Mouse (Mus musculus): ENCODE measurements at regions not wholly inside any gene's neighbourhood (a gene's known extent, or its start where the extent isn't known, plus 50 kb on each side); places are given as distances from the start of the nearest gene placed in this dataset.
A peak's percentile ranks its signal among the peaks of the same experiment; 100 is the strongest.

- ATAC-seq (ENCODE audit: insufficient number of reproducible peaks, insufficient read depth, low FRiP score, low read depth): no peak
Observed at GRCm38 (mm10) chr3:9884691-9885354, 203.1 kb upstream of the Gm9833 start.

GRCm38 (mm10) chr3:9885565-9885964 lies 202.3 kb upstream of the Gm9833 start:
- ATAC-seq (ENCODE audit: insufficient number of reproducible peaks, insufficient read depth, low FRiP score, low read depth): no peak
- H3K27ac ChIP-seq (ENCODE audit: low read length): peak overlapping the region; percentile 52; the same call in 1 of the 2 replicates
- 34% methylated on average over 8 of the region's 8 CpGs for WGBS

More at GRCm38 (mm10) chr3:9884691-9885354, 203.1 kb upstream of the Gm9833 start:
- H3K27ac ChIP-seq (ENCODE audit: low read length): no peak overlapping the region
- H3K27me3 ChIP-seq (ENCODE audit: control insufficient read depth, insufficient read depth, low read length): no peaks in the 10 kb centered on the region
- H3K4me1 ChIP-seq (ENCODE audit: control insufficient read depth, insufficient read depth, low read length): 0 out of 2 replicates have a peak, but pooled peaks cover 5% of the 10 kb centered on the region
- no peak overlapping the region for H3K9ac ChIP-seq (replicated peaks; ENCODE audit: low read depth, low read length)
- whole genome bisulfite sequencing: 39% methylated on average over 5 of the region's 5 CpGs
- H3K9me3 ChIP-seq (ENCODE audit: control insufficient read depth, low read depth, low read length): no peaks in the 10 kb centered on the region
- no peaks in the 10 kb centered on the region for H3K36me3 ChIP-seq (ENCODE audit: control insufficient read depth, insufficient read depth, low read length)
- no peak overlapping the region for H3K4me3 ChIP-seq (ENCODE audit: low read depth, low read length)
- no peak overlapping the region for H3K4me2 ChIP-seq (replicated peaks; ENCODE audit: low read depth, low read length)

GRCm38 (mm10) chr3:9886077-9886476 lies 201.8 kb upstream of the Gm9833 start:
- H3K4me3 ChIP-seq (ENCODE audit: low read depth, low read length): no peak overlapping the region
- H3K9ac ChIP-seq (replicated peaks; ENCODE audit: low read depth, low read length): no peak overlapping the region
- WGBS: 64% methylated on average over 4 of the region's 4 CpGs

More at GRCm38 (mm10) chr3:9885565-9885964, 202.3 kb upstream of the Gm9833 start:
- Histone ChIP-seq H3K36me3 (ENCODE audit: control insufficient read depth, insufficient read depth, low read length) (no peaks in the 10 kb centered on the region), H3K27me3 (ENCODE audit: control insufficient read depth, insufficient read depth, low read length) (no peaks in the 10 kb centered on the region), H3K9me3 (ENCODE audit: control insufficient read depth, low read depth, low read length) (no peaks in the 10 kb centered on the region), H3K4me2 (replicated peaks; ENCODE audit: low read depth, low read length) (no peak overlapping the region), H3K9ac (replicated peaks; ENCODE audit: low read depth, low read length) (no peak overlapping the region), H3K4me1 (ENCODE audit: control insufficient read depth, insufficient read depth, low read length) (0 out of 2 replicates have a peak, but pooled peaks cover 5% of the 10 kb centered on the region), H3K4me3 (ENCODE audit: low read depth, low read length) (no peak overlapping the region)

GRCm38 (mm10) chr3:9886765-9887626 lies 200.9 kb upstream of the Gm9833 start:
- peak; percentile 46; the same call in 1 of the 2 replicates for ATAC-seq (ENCODE audit: insufficient number of reproducible peaks, insufficient read depth, low FRiP score, low read depth)
- WGBS: 59% methylated on average over 10 of the region's 10 CpGs

More at GRCm38 (mm10) chr3:9886077-9886476, 201.8 kb upstream of the Gm9833 start:
- H3K4me2 ChIP-seq (replicated peaks; ENCODE audit: low read depth, low read length): no peak overlapping the region
- H3K4me1 ChIP-seq (ENCODE audit: control insufficient read depth, insufficient read depth, low read length): 0 out of 2 replicates have a peak, but pooled peaks cover 5% of the 10 kb centered on the region
- H3K9me3 ChIP-seq (ENCODE audit: control insufficient read depth, low read depth, low read length): no peaks in the 10 kb centered on the region
- H3K36me3 ChIP-seq (ENCODE audit: control insufficient read depth, insufficient read depth, low read length): no peaks in the 10 kb centered on the region
- no peaks in the 10 kb centered on the region for H3K27me3 ChIP-seq (ENCODE audit: control insufficient read depth, insufficient read depth, low read length)
- H3K27ac ChIP-seq (ENCODE audit: low read length): no peak overlapping the region
- no peak for ATAC-seq (ENCODE audit: insufficient number of reproducible peaks, insufficient read depth, low FRiP score, low read depth)

GRCm38 (mm10) chr3:9887627-9887994 lies 200.3 kb upstream of the Gm9833 start:
- Histone ChIP-seq H3K4me2 (replicated peaks; ENCODE audit: low read depth, low read length) (no peak overlapping the region), H3K9ac (replicated peaks; ENCODE audit: low read depth, low read length) (no peak overlapping the region), H3K27me3 (ENCODE audit: control insufficient read depth, insufficient read depth, low read length) (no peaks in the 10 kb centered on the region), H3K4me1 (ENCODE audit: control insufficient read depth, insufficient read depth, low read length) (0 out of 2 replicates have a peak, but pooled peaks cover 5% of the 10 kb centered on the region), H3K36me3 (ENCODE audit: control insufficient read depth, insufficient read depth, low read length) (no peaks in the 10 kb centered on the region), H3K27ac (ENCODE audit: low read length) (no peak overlapping the region), H3K4me3 (ENCODE audit: low read depth, low read length) (no peak overlapping the region), H3K9me3 (ENCODE audit: control insufficient read depth, low read depth, low read length) (no peaks in the 10 kb centered on the region)
- ATAC-seq (ENCODE audit: insufficient number of reproducible peaks, insufficient read depth, low FRiP score, low read depth): no peak
- WGBS: 79% methylated on average over 2 of the region's 2 CpGs

More at GRCm38 (mm10) chr3:9886765-9887626, 200.9 kb upstream of the Gm9833 start:
- Histone ChIP-seq H3K9me3 (ENCODE audit: control insufficient read depth, low read depth, low read length) (no peaks in the 10 kb centered on the region), H3K4me1 (ENCODE audit: control insufficient read depth, insufficient read depth, low read length) (0 out of 2 replicates have a peak, but pooled peaks cover 5% of the 10 kb centered on the region), H3K36me3 (ENCODE audit: control insufficient read depth, insufficient read depth, low read length) (no peaks in the 10 kb centered on the region), H3K4me2 (replicated peaks; ENCODE audit: low read depth, low read length) (no peak overlapping the region), H3K4me3 (ENCODE audit: low read depth, low read length) (no peak overlapping the region), H3K9ac (replicated peaks; ENCODE audit: low read depth, low read length) (no peak overlapping the region), H3K27ac (ENCODE audit: low read length) (no peak overlapping the region), H3K27me3 (ENCODE audit: control insufficient read depth, insufficient read depth, low read length) (no peaks in the 10 kb centered on the region)

GRCm38 (mm10) chr3:9888051-9888450 lies 199.9 kb upstream of the Gm9833 start:
- H3K4me1 ChIP-seq (ENCODE audit: control insufficient read depth, insufficient read depth, low read length): 0 out of 2 replicates have a peak, but pooled peaks cover 5% of the 10 kb centered on the region
- ATAC-seq (ENCODE audit: insufficient number of reproducible peaks, insufficient read depth, low FRiP score, low read depth): no peak
- WGBS: 90% methylated on average over 5 of the region's 5 CpGs

GRCm38 (mm10) chr3:9892884-9893494 lies 194.9 kb upstream of the Gm9833 start:
- Histone ChIP-seq H3K9ac (replicated peaks; ENCODE audit: low read depth, low read length) (no peak overlapping the region), H3K4me1 (ENCODE audit: control insufficient read depth, insufficient read depth, low read length) (no peaks in the 10 kb centered on the region), H3K9me3 (ENCODE audit: control insufficient read depth, low read depth, low read length) (no peaks in the 10 kb centered on the region), H3K4me3 (ENCODE audit: low read depth, low read length) (no peak overlapping the region), H3K27ac (ENCODE audit: low read length) (no peak overlapping the region), H3K36me3 (ENCODE audit: control insufficient read depth, insufficient read depth, low read length) (no peaks in the 10 kb centered on the region), H3K4me2 (replicated peaks; ENCODE audit: low read depth, low read length) (no peak overlapping the region), H3K27me3 (ENCODE audit: control insufficient read depth, insufficient read depth, low read length) (no peaks in the 10 kb centered on the region)
- 83% methylated on average over 4 of the region's 4 CpGs for WGBS
- ATAC-seq (ENCODE audit: insufficient number of reproducible peaks, insufficient read depth, low FRiP score, low read depth): no peak

More at GRCm38 (mm10) chr3:9888051-9888450, 199.9 kb upstream of the Gm9833 start:
- Histone ChIP-seq H3K36me3 (ENCODE audit: control insufficient read depth, insufficient read depth, low read length) (no peaks in the 10 kb centered on the region), H3K27ac (ENCODE audit: low read length) (no peak overlapping the region), H3K4me2 (replicated peaks; ENCODE audit: low read depth, low read length) (no peak overlapping the region), H3K9me3 (ENCODE audit: control insufficient read depth, low read depth, low read length) (no peaks in the 10 kb centered on the region), H3K4me3 (ENCODE audit: low read depth, low read length) (no peak overlapping the region), H3K27me3 (ENCODE audit: control insufficient read depth, insufficient read depth, low read length) (no peaks in the 10 kb centered on the region), H3K9ac (replicated peaks; ENCODE audit: low read depth, low read length) (no peak overlapping the region)

Data from stomach, embryonic 14.5 days (tissue).